Mouse (Mus musculus) MEL (cell line): ENCODE measurements around the gene Dop1b. TPM values are rescaled to one million over a fixed set of nuclear protein-coding genes. Genes with fewer than 3 reads are reported as not detected.

Experiments used
- DNase-seq: peaks from one replicate; pipeline ENCODE4 v3.0.0; 2011; ENCODE audit warnings: low read depth, low spot score
- H3K27ac ChIP-seq: 2 replicates; pipeline ENCODE4 v1.5.1; 2012; ENCODE audit warnings: low read depth, mild to moderate bottlenecking, control low read depth, low read length, moderate library complexity; ENCODE audit not compliant: control insufficient read depth
- H3K27me3 ChIP-seq, 2 experiments: fragments of 150-350 bp in 1 of 2; sonication (generic) in 1 of 2; 2 replicates each; pipeline ENCODE4 v1.6.1; 2012; ENCODE audit warnings: low read length in 2 of 2, mild to moderate bottlenecking in 2 of 2, improper control_type of control experiment in 1 of 2, moderate library complexity in 1 of 2; ENCODE audit not compliant: insufficient read depth in 2 of 2, control insufficient read depth in 1 of 2
- H3K36me3 ChIP-seq, 2 experiments: 2 replicates each; pipeline ENCODE4 v1.6.1; 2012 to 2014; ENCODE audit warnings: low read length in 2 of 2, improper control_type of control experiment in 1 of 2, inconsistent platforms in 1 of 2, mild to moderate bottlenecking in 1 of 2; ENCODE audit not compliant: insufficient read depth in 2 of 2, control insufficient read depth in 1 of 2
- H3K4me1 ChIP-seq, 2 experiments: fragments of 150-350 bp in 1 of 2; sonication (generic) in 1 of 2; 2 replicates each; pipeline ENCODE4 v1.6.1; 2012; ENCODE audit warnings: low read length in 2 of 2, improper control_type of control experiment in 1 of 2, mild to moderate bottlenecking in 1 of 2; ENCODE audit not compliant: insufficient read depth in 2 of 2, control insufficient read depth in 1 of 2
- H3K4me3 ChIP-seq, 2 experiments: fragments of 150-350 bp in 1 of 2; sonication (generic) in 1 of 2; 2 replicates each; pipeline ENCODE4 v1.5.1; 2012; ENCODE audit warnings: low read depth in 2 of 2, low read length in 2 of 2, mild to moderate bottlenecking in 2 of 2, moderate library complexity in 2 of 2, control low read depth in 1 of 2, improper control_type of control experiment in 1 of 2; ENCODE audit not compliant: control insufficient read depth in 1 of 2, insufficient read depth in 1 of 2
- H3K79me2 ChIP-seq: 2 replicates; pipeline ENCODE4 v1.6.1; 2012; ENCODE audit warnings: mild to moderate bottlenecking, low read length, moderate library complexity; ENCODE audit not compliant: control insufficient read depth, poor library complexity, insufficient read depth
- H3K9ac ChIP-seq: 2 replicates; pipeline ENCODE4 v1.6.1; 2012; ENCODE audit warnings: low read depth, mild to moderate bottlenecking, control low read depth, low read length, moderate library complexity; ENCODE audit not compliant: control insufficient read depth, poor library complexity, severe bottlenecking
- H3K9me3 ChIP-seq: fragments of 150-350 bp; sonication (generic); replicated peaks from 2 replicates; pipeline ENCODE4 v1.6.1; 2012; ENCODE audit warnings: mild to moderate bottlenecking, low read length, improper control_type of control experiment, moderate library complexity; ENCODE audit not compliant: insufficient read depth
- BHLHE40 ChIP-seq: IDR thresholded peaks from 2 replicates; pipeline ENCODE4 v1.6.1; 2012; ENCODE audit warnings: low read depth, mild to moderate bottlenecking, inconsistent platforms, low read length, improper control_type of control experiment, borderline replicate concordance
- CHD2 ChIP-seq: IDR thresholded peaks from 2 replicates; pipeline ENCODE4 v1.6.1; 2011; ENCODE audit warnings: low read length, improper control_type of control experiment
- CTCF ChIP-seq, 3 experiments: IDR thresholded peaks in 2 of 3; conservative IDR thresholded peaks in 1 of 3; 2 replicates each; pipeline ENCODE4 v1.5.1; 2011 to 2012; ENCODE audit warnings: low read length in 3 of 3, low read depth in 2 of 3, mild to moderate bottlenecking in 2 of 3, improper control_type of control experiment in 1 of 3, inconsistent platforms in 1 of 3, mixed read lengths in 1 of 3, moderate library complexity in 1 of 3; ENCODE audit not compliant: control insufficient read depth in 1 of 3, insufficient read depth in 1 of 3, poor library complexity in 1 of 3, severe bottlenecking in 1 of 3
- E2F4 ChIP-seq: IDR thresholded peaks from 2 replicates; pipeline ENCODE4 v1.6.1; 2011; ENCODE audit warnings: low read depth, low read length, improper control_type of control experiment, borderline replicate concordance
- EP300 ChIP-seq, 2 experiments: IDR thresholded peaks; 2 replicates each; pipeline ENCODE4 v1.6.1; 2011; ENCODE audit warnings: improper control_type of control experiment in 2 of 2, low read length in 2 of 2, low read depth in 1 of 2, mild to moderate bottlenecking in 1 of 2
- ETS1 ChIP-seq: IDR thresholded peaks from 2 replicates; pipeline ENCODE4 v1.6.1; 2012; ENCODE audit warnings: low read depth, mild to moderate bottlenecking, inconsistent platforms, low read length, improper control_type of control experiment, moderate library complexity
- HCFC1 ChIP-seq: IDR thresholded peaks from 2 replicates; pipeline ENCODE4 v1.6.1; 2012; ENCODE audit warnings: low read depth, mild to moderate bottlenecking, inconsistent platforms, low read length, improper control_type of control experiment, moderate library complexity
- KAT2A ChIP-seq: conservative IDR thresholded peaks from 2 replicates; pipeline ENCODE4 v1.6.1; 2012; ENCODE audit warnings: low read depth, low read length, improper control_type of control experiment, inconsistent platforms
- MAFK ChIP-seq: IDR thresholded peaks from 2 replicates; pipeline ENCODE4 v1.6.1; 2011; ENCODE audit warnings: low read depth, mild to moderate bottlenecking, low read length, improper control_type of control experiment, borderline replicate concordance
- MAZ ChIP-seq: IDR thresholded peaks from 2 replicates; pipeline ENCODE4 v1.6.1; 2012; ENCODE audit warnings: low read depth, mild to moderate bottlenecking, inconsistent platforms, low read length, improper control_type of control experiment
- MEF2A ChIP-seq: IDR thresholded peaks from 2 replicates; pipeline ENCODE4 v1.6.1; 2014; ENCODE audit warnings: low read depth, mild to moderate bottlenecking, inconsistent platforms, low read length, improper control_type of control experiment; ENCODE audit not compliant: poor library complexity, insufficient replicate concordance, severe bottlenecking; ENCODE audit errors: extremely low read depth
- MYB ChIP-seq: IDR thresholded peaks from 2 replicates; pipeline ENCODE4 v1.6.1; 2011; ENCODE audit warnings: mild to moderate bottlenecking, low read depth, low read length, improper control_type of control experiment
- POLR2A ChIP-seq, 2 experiments: IDR thresholded peaks; 2 replicates each; pipeline ENCODE4 v1.6.1; 2011 to 2012; ENCODE audit warnings: low read length in 2 of 2, mild to moderate bottlenecking in 2 of 2, control low read depth in 1 of 2, improper control_type of control experiment in 1 of 2, low read depth in 1 of 2, moderate library complexity in 1 of 2; ENCODE audit not compliant: control insufficient read depth in 1 of 2, insufficient read depth in 1 of 2, poor library complexity in 1 of 2
- POLR2AphosphoS2 ChIP-seq: IDR thresholded peaks from 2 replicates; pipeline ENCODE4 v1.6.1; 2011; ENCODE audit warnings: low read length, improper control_type of control experiment
- SMC3 ChIP-seq: IDR thresholded peaks from 2 replicates; pipeline ENCODE4 v1.6.1; 2011; ENCODE audit warnings: low read depth, low read length, improper control_type of control experiment
- TAL1 ChIP-seq: IDR thresholded peaks from 2 replicates; pipeline ENCODE4 v1.6.1; 2012; ENCODE audit warnings: mild to moderate bottlenecking, inconsistent platforms, low read length, moderate library complexity, mixed read lengths
- TCF12 ChIP-seq: IDR thresholded peaks from 2 replicates; pipeline ENCODE4 v1.6.1; 2014; ENCODE audit warnings: low read depth, mild to moderate bottlenecking, inconsistent platforms, low read length, improper control_type of control experiment, moderate library complexity
- USF1 ChIP-seq: IDR thresholded peaks from 2 replicates; pipeline ENCODE4 v1.6.1; 2014; ENCODE audit warnings: low read depth, mild to moderate bottlenecking, inconsistent platforms, low read length, improper control_type of control experiment, moderate library complexity
- USF2 ChIP-seq, 2 experiments: IDR thresholded peaks; 2 replicates each; pipeline ENCODE4 v1.6.1; 2011 to 2012; ENCODE audit warnings: improper control_type of control experiment in 2 of 2, low read length in 2 of 2, borderline replicate concordance in 1 of 2, inconsistent platforms in 1 of 2, low read depth in 1 of 2, mild to moderate bottlenecking in 1 of 2; ENCODE audit not compliant: insufficient read depth in 1 of 2
- ZMIZ1 ChIP-seq: IDR thresholded peaks from 2 replicates; pipeline ENCODE4 v1.6.1; 2012; ENCODE audit warnings: low read depth, mild to moderate bottlenecking, inconsistent platforms, low read length, improper control_type of control experiment, moderate library complexity
- ZNF384 ChIP-seq: IDR thresholded peaks from 2 replicates; pipeline ENCODE4 v1.6.1; 2012; ENCODE audit warnings: low read depth, mild to moderate bottlenecking, inconsistent platforms, low read length, improper control_type of control experiment
- polyA plus RNA-seq, 2 experiments: library from polyadenylated mRNA; stranded (reverse) in 1 of 2; unstranded in 1 of 2; fragments of >175 nt in 1 of 2; fragments of >200 nt in 1 of 2; gene quantifications; 2 replicates each; pipeline versions ENCODE4 v1.2.1 to v1.2.4; 2012; ENCODE audit warnings: low replicate concordance in 2 of 2, low read depth in 1 of 2; ENCODE audit not compliant: insufficient read length in 2 of 2, insufficient read depth in 1 of 2, missing spikeins in 1 of 2
- total RNA-seq: library from RNA; depleted of rRNA; stranded (reverse); fragments of 300-350 nt; gene quantifications from 2 replicates; pipeline ENCODE4 v1.2.3, GENCODE M21; 2012

Dop1b gene
- total and polyA plus RNA-seq, 3 experiments, result 5.8 to 11.3 TPM; not detected in 1

- Histone ChIP-seq H3K4me3 (no peak overlapping the region), H3K4me1 (no peaks in the 10 kb centered on the region), H3K27me3 (no peaks in the 10 kb centered on the region), H3K36me3 (no peaks in the 10 kb centered on the region), H3K27ac (no peak overlapping the region), H3K9ac (no peak overlapping the region), H3K9me3 (no peaks in the 10 kb centered on the region), H3K79me2 (no peaks in the 10 kb centered on the region)
- no peak for DNase-seq
- TF ChIP-seq SMC3 (no peak), CHD2 (no peak), ETS1 (no peak), E2F4 (no peak)
Measured at GRCm38 (mm10) chr16:93726186-93726585, 14.5 kb downstream of the Dop1b start.

GRCm38 (mm10) chr16:93728676-93729075 lies 17.0 kb downstream of the Dop1b start:
- TF ChIP-seq HCFC1 (no peak), ZNF384 (no peak), MYB (no peak), EP300 (IDR thresholded peaks at IDR 0.05; ENCODE audit: low read depth in 1 of 2, low read length in 2 of 2) (no peak), CTCF (IDR thresholded peaks at IDR 0.05 in 2 of 3, conservative IDR thresholded peaks at IDR 0.05 in 1 of 3; ENCODE audit: control insufficient read depth in 1 of 3, insufficient read depth in 1 of 3, low read depth in 2 of 3, low read length in 3 of 3, poor library complexity in 1 of 3, severe bottlenecking in 1 of 3) (no peak), ZMIZ1 (no peak), USF1 (no peak), MAZ (no peak), USF2 (IDR thresholded peaks at IDR 0.05; ENCODE audit: borderline replicate concordance in 1 of 2, insufficient read depth in 1 of 2, low read depth in 1 of 2, low read length in 2 of 2) (no peak), MEF2A (no peak), POLR2AphosphoS2 (no peak), TCF12 (no peak), MAFK (no peak), BHLHE40 (no peak), ETS1 (no peak), POLR2A (IDR thresholded peaks at IDR 0.05; ENCODE audit: control insufficient read depth in 1 of 2, insufficient read depth in 1 of 2, low read depth in 1 of 2, low read length in 2 of 2, poor library complexity in 1 of 2) (no peak), TAL1 (no peak), KAT2A (no peak)
- H3K27me3 ChIP-seq, result no peaks in the 10 kb centered on the region
- H3K36me3 ChIP-seq, result no peaks in the 10 kb centered on the region
- H3K9ac ChIP-seq, result no peak overlapping the region
- H3K4me1 ChIP-seq, result no peaks in the 10 kb centered on the region
- no peak overlapping the region for H3K4me3 ChIP-seq
- no peaks in the 10 kb centered on the region for H3K9me3 ChIP-seq
- H3K27ac ChIP-seq, result no peak overlapping the region
- DNase-seq, result no peak
- no peaks in the 10 kb centered on the region for H3K79me2 ChIP-seq
